Mouse (Mus musculus): ENCODE measurements around the gene Il17d. TPM values are rescaled to one million over a fixed set of nuclear protein-coding genes. Genes with fewer than 3 reads are reported as not detected.

Il17d gene
- polyA plus RNA-seq, 2 experiments, result 6.9 to 41.0 TPM

- Histone ChIP-seq H3K27ac (replicated peaks; ENCODE audit: low read depth, low read length) (no peak overlapping the region), H3K4me2 (replicated peaks; ENCODE audit: low read depth, low read length, severe bottlenecking) (no peak overlapping the region), H3K27me3 (ENCODE audit: control insufficient read depth, insufficient read depth, low read length) (no peaks in the 10 kb centered on the region), H3K36me3 (ENCODE audit: control insufficient read depth, insufficient read depth, low read length) (peaks cover 14% of the 10 kb centered on the region), H3K9me3 (ENCODE audit: control insufficient read depth, low read length) (no peaks in the 10 kb centered on the region), H3K4me1 (ENCODE audit: control insufficient read depth, insufficient read depth, low read length) (peaks cover 2% of the 10 kb centered on the region; the same call in 1 of the 2 replicates), H3K9ac (ENCODE audit: low read depth, low read length, severe bottlenecking) (no peak overlapping the region), H3K4me3 (replicated peaks; ENCODE audit: low read length) (no peak overlapping the region)
- no peak for ATAC-seq (ENCODE audit: low FRiP score, low read depth)
- WGBS, result 95% methylated on average over 2 of the region's 2 CpGs
- no peak for TF ChIP-seq POLR2A (IDR thresholded peaks at IDR 0.05; ENCODE audit: borderline replicate concordance, extremely low read depth, insufficient read depth, insufficient read length)
- no peak for DNase-seq (ENCODE audit: low spot score)
Measured at GRCm38 (mm10) chr14:57576364-57577060, 51.9 kb downstream of the Il17d start.

GRCm38 (mm10) chr14:57591830-57592229 is 67.3 kb downstream of the Il17d start:
- H3K9ac ChIP-seq (ENCODE audit: low read depth, low read length, severe bottlenecking), result no peak overlapping the region
- DNase-seq (ENCODE audit: low spot score) (no peak), ATAC-seq (ENCODE audit: low FRiP score, low read depth) (no peak)
- 92% methylated on average over 3 of the region's 3 CpGs for WGBS
- H3K4me3 ChIP-seq (replicated peaks; ENCODE audit: low read length), result no peak overlapping the region
- H3K27ac ChIP-seq (replicated peaks; ENCODE audit: low read depth, low read length), result no peak overlapping the region
- no peaks in the 10 kb centered on the region for H3K27me3 ChIP-seq (ENCODE audit: control insufficient read depth, insufficient read depth, low read length)
- no peaks in the 10 kb centered on the region for H3K9me3 ChIP-seq (ENCODE audit: control insufficient read depth, low read length)
- TF ChIP-seq POLR2A (IDR thresholded peaks at IDR 0.05; ENCODE audit: borderline replicate concordance, extremely low read depth, insufficient read depth, insufficient read length), result no peak
- H3K4me2 ChIP-seq (replicated peaks; ENCODE audit: low read depth, low read length, severe bottlenecking), result no peak overlapping the region
- H3K4me1 ChIP-seq (ENCODE audit: control insufficient read depth, insufficient read depth, low read length), result no peaks in the 10 kb centered on the region
- peaks cover 73% of the 10 kb centered on the region for H3K36me3 ChIP-seq (ENCODE audit: control insufficient read depth, insufficient read depth, low read length)

Other genes with a start within 250 kb of the Il17d start
- gene Cryl1, start 126.2 kb upstream of the Il17d start, polyA plus RNA-seq (2012; rRNA removed), result 51.3 and 52.7 TPM in 2 replicates
- gene Cryl1, start 126.2 kb upstream of the Il17d start, polyA plus RNA-seq (2014; fragmentation: Nextera tagmentation; extraction: Ambion mirVana), result 40.0 and 42.3 TPM in 2 replicates
- gene Ift88, start 100.7 kb upstream of the Il17d start, polyA plus RNA-seq (2012; rRNA removed), result 23.9 and 26.7 TPM in 2 replicates
- 18.0 and 22.2 TPM in 2 replicates for gene Ift88, start 100.7 kb upstream of the Il17d start, polyA plus RNA-seq (2014; fragmentation: Nextera tagmentation; extraction: Ambion mirVana)
- 38.2 and 44.0 TPM in 2 replicates for gene Eef1akmt1, start 46.8 kb downstream of the Il17d start, polyA plus RNA-seq (2012; rRNA removed)
- 109 and 112 TPM in 2 replicates for gene Eef1akmt1, start 46.8 kb downstream of the Il17d start, polyA plus RNA-seq (2014; fragmentation: Nextera tagmentation; extraction: Ambion mirVana)
- 15.5 and 16.2 TPM in 2 replicates for gene Xpo4, start 140.7 kb downstream of the Il17d start, polyA plus RNA-seq (2012; rRNA removed)
- gene Xpo4, start 140.7 kb downstream of the Il17d start, polyA plus RNA-seq (2014; fragmentation: Nextera tagmentation; extraction: Ambion mirVana), result 27.4 and 30.9 TPM in 2 replicates
- gene Gm49361, start 221.3 kb downstream of the Il17d start, polyA plus RNA-seq (2012; rRNA removed), result not detected in 2 replicates
- not detected in 2 replicates for gene Gm49361, start 221.3 kb downstream of the Il17d start, polyA plus RNA-seq (2014; fragmentation: Nextera tagmentation; extraction: Ambion mirVana)
- gene Lats2, start 233.6 kb downstream of the Il17d start, polyA plus RNA-seq (2012; rRNA removed), result 28.5 and 34.7 TPM in 2 replicates
- gene Lats2, start 233.6 kb downstream of the Il17d start, polyA plus RNA-seq (2014; fragmentation: Nextera tagmentation; extraction: Ambion mirVana), result 25.3 and 29.7 TPM in 2 replicates